ENCODE assay signal across 27 mouse cellular contexts in the genomic region with DNA sequence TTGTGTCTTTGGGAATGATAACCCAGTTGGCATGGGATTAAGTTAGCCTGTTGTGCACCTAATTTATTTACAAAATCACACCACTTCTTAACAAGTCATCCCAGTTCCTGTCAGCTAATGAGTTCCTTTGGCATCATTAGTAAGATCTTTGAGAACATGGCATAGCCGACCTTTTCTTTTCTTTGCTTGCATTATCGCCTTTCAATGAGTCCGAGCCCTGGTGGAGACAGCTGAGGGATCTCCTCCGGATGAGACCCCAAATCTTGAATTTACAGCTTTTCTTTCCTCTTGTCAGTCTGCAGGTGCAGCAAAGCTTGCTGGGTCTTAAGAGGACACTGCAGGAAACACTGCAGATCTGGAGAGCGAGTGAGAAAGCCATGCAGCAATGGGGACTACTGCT. TPM values are rescaled to one million over a fixed set of nuclear protein-coding genes. Genes with fewer than 3 reads are reported as not detected.
"Had no signal": no experiment of that assay in that cellular context is flagged by ENCODE, and none has a peak within 500 bp of the region (broad histone marks: within the 10 kb centered on the region; RNA-seq: fewer than 3 reads in every experiment).

A gene (plus strand): TSS at position 301 of the 400 bp plus-strand sequence.

- H3K4me2 ChIP-seq: lung, embryonic 14.5 days; midbrain, embryonic 12.5 days; neural tube, embryonic 13.5 days; neural tube, embryonic 15.5 days had no signal

- DNase-seq: lung, adult 18-20 months; lung, embryonic 14.5 days; lung, postnatal 10 days; lung, postnatal 4 days; midbrain, embryonic 14.5 days; retina, postnatal 1 day; right cerebral cortex, adult 18-20 months; right cerebral cortex, postnatal 25 days; right cerebral cortex, postnatal 4 days; spleen, adult 18-20 months; thymus, adult 18-20 months; thymus, postnatal 14 days; thymus, postnatal 36 days had no signal

- H3K9ac ChIP-seq: lung, embryonic 14.5 days; midbrain, embryonic 12.5 days; neural tube, embryonic 13.5 days; neural tube, embryonic 15.5 days had no signal

- ATAC-seq: midbrain, embryonic 16.5 days had no signal

- H3K27ac ChIP-seq: midbrain, embryonic 10.5 days; midbrain, embryonic 12.5 days; neural tube, embryonic 13.5 days; neural tube, embryonic 15.5 days had no signal

- H3K4me3 ChIP-seq: midbrain, embryonic 10.5 days; midbrain, embryonic 12.5 days; myocyte; neural tube, embryonic 13.5 days; neural tube, embryonic 15.5 days had no signal

- H3K36me3 ChIP-seq: midbrain, embryonic 10.5 days; midbrain, embryonic 12.5 days; neural tube, embryonic 13.5 days; neural tube, embryonic 15.5 days had no signal

- H3K27me3 ChIP-seq: midbrain, embryonic 12.5 days; neural tube, embryonic 13.5 days; neural tube, embryonic 15.5 days had no signal

- H3K4me1 ChIP-seq: midbrain, embryonic 10.5 days; midbrain, embryonic 12.5 days; neural tube, embryonic 13.5 days; neural tube, embryonic 15.5 days had no signal

- H3K9me3 ChIP-seq: midbrain, embryonic 10.5 days; midbrain, embryonic 12.5 days; neural tube, embryonic 13.5 days; neural tube, embryonic 15.5 days had no signal

RNA-seq across cellular contexts. Expression of the gene that starts here (rescaled TPM):
- total RNA-seq: megakaryocyte, adult 5-6 weeks; megakaryocyte-erythroid progenitor cell, adult 5-6 weeks had no signal
- polyA plus RNA-seq: lung, embryonic 14.5 days; lung, embryonic 16.5 days; midbrain, embryonic 10.5 days; midbrain, embryonic 12.5 days; midbrain, embryonic 14.5 days; midbrain, embryonic 16.5 days; myocyte; neural tube, embryonic 11.5 days; neural tube, embryonic 13.5 days; neural tube, embryonic 15.5 days; small intestine, adult 2 months; stomach, embryonic 14.5 days; stomach, embryonic 16.5 days; thymus, postnatal 0 days had no signal
